Mouse (Mus musculus): ENCODE measurements around the gene Ggact. TPM values are rescaled to one million over a fixed set of nuclear protein-coding genes. Genes with fewer than 3 reads are reported as not detected.

The Ggact gene
- polyA plus RNA-seq, 1 experiment = 137 TPM

- peak overlapping the region; percentile 40 for H3K4me3 ChIP-seq (replicated peaks; ENCODE audit: insufficient read depth, low read depth, low read length)
- no peaks in the 10 kb centered on the region for H3K27me3 ChIP-seq (ENCODE audit: control insufficient read depth, insufficient read depth, low read length)
Observed at GRCm38 (mm10) chr14:122876723-122877122, 36.8 kb downstream of the Ggact start.

GRCm38 (mm10) chr14:122876163-122876562 is 37.4 kb downstream of the Ggact start:
- Histone ChIP-seq H3K27me3 (ENCODE audit: control insufficient read depth, insufficient read depth, low read length) (no peaks in the 10 kb centered on the region), H3K4me3 (replicated peaks; ENCODE audit: insufficient read depth, low read depth, low read length) (peak overlapping the region; percentile 11), H3K27ac (ENCODE audit: insufficient read depth, low read length) (no peak overlapping the region; the same call in 1 of the 2 replicates), H3K4me1 (ENCODE audit: control insufficient read depth, insufficient read depth, low read length) (peaks cover 34% of the 10 kb centered on the region)
- 2% methylated on average over 6 of the region's 6 CpGs for WGBS
- TF ChIP-seq POLR2A (IDR thresholded peaks at IDR 0.05; ENCODE audit: borderline replicate concordance, insufficient read depth, low read length) = no peak
- peak; percentile 99 for TF ChIP-seq CTCF (IDR thresholded peaks at IDR 0.05; ENCODE audit: borderline replicate concordance, insufficient read depth, low read depth, low read length)
- peak; percentile 92 to 93 for DNase-seq

More at GRCm38 (mm10) chr14:122876723-122877122, 36.8 kb downstream of the Ggact start:
- Histone ChIP-seq H3K27ac (ENCODE audit: insufficient read depth, low read length) (peak overlapping the region; percentile 88), H3K4me1 (ENCODE audit: control insufficient read depth, insufficient read depth, low read length) (peaks cover 38% of the 10 kb centered on the region)
- DNase-seq = peak; percentile 57 to 63
- 17% methylated on average over 7 of the region's 7 CpGs for WGBS
- TF ChIP-seq CTCF (IDR thresholded peaks at IDR 0.05; ENCODE audit: borderline replicate concordance, insufficient read depth, low read depth, low read length) = no peak
- TF ChIP-seq POLR2A (IDR thresholded peaks at IDR 0.05; ENCODE audit: borderline replicate concordance, insufficient read depth, low read length) = no peak

GRCm38 (mm10) chr14:122875636-122876035 is 37.9 kb downstream of the Ggact start:
- Histone ChIP-seq H3K27ac (ENCODE audit: insufficient read depth, low read length) (peak overlapping the region; percentile 88), H3K4me1 (ENCODE audit: control insufficient read depth, insufficient read depth, low read length) (peaks cover 34% of the 10 kb centered on the region), H3K4me3 (replicated peaks; ENCODE audit: insufficient read depth, low read depth, low read length) (no peak overlapping the region), H3K27me3 (ENCODE audit: control insufficient read depth, insufficient read depth, low read length) (no peaks in the 10 kb centered on the region)
- TF ChIP-seq CTCF (IDR thresholded peaks at IDR 0.05; ENCODE audit: borderline replicate concordance, insufficient read depth, low read depth, low read length) (no peak), POLR2A (IDR thresholded peaks at IDR 0.05; ENCODE audit: borderline replicate concordance, insufficient read depth, low read length) (no peak)
- 13% methylated on average over 6 of the region's 6 CpGs for WGBS
- DNase-seq = peak; percentile 45 to 64

GRCm38 (mm10) chr14:122875056-122875455 is 38.5 kb downstream of the Ggact start:
- H3K27ac ChIP-seq (ENCODE audit: insufficient read depth, low read length) = peak overlapping the region; percentile 88
- TF ChIP-seq POLR2A (IDR thresholded peaks at IDR 0.05; ENCODE audit: borderline replicate concordance, insufficient read depth, low read length) (no peak), CTCF (IDR thresholded peaks at IDR 0.05; ENCODE audit: borderline replicate concordance, insufficient read depth, low read depth, low read length) (no peak)
- 26% methylated on average over 8 of the region's 8 CpGs for WGBS
- H3K27me3 ChIP-seq (ENCODE audit: control insufficient read depth, insufficient read depth, low read length) = no peaks in the 10 kb centered on the region
- H3K4me1 ChIP-seq (ENCODE audit: control insufficient read depth, insufficient read depth, low read length) = peaks cover 29% of the 10 kb centered on the region; the same call in 1 of the 2 replicates
- H3K4me3 ChIP-seq (replicated peaks; ENCODE audit: insufficient read depth, low read depth, low read length) = no peak overlapping the region
- DNase-seq = peak; percentile 59 to 60

GRCm38 (mm10) chr14:122872612-122873011 is 40.9 kb downstream of the Ggact start:
- no peak for TF ChIP-seq POLR2A (IDR thresholded peaks at IDR 0.05; ENCODE audit: borderline replicate concordance, insufficient read depth, low read length)
- TF ChIP-seq CTCF (IDR thresholded peaks at IDR 0.05; ENCODE audit: borderline replicate concordance, insufficient read depth, low read depth, low read length) = no peak
- no peaks in the 10 kb centered on the region for H3K27me3 ChIP-seq (ENCODE audit: control insufficient read depth, insufficient read depth, low read length)
- no peak overlapping the region for H3K4me3 ChIP-seq (replicated peaks; ENCODE audit: insufficient read depth, low read depth, low read length)
- peaks cover 23% of the 10 kb centered on the region; the same call in 1 of the 2 replicates for H3K4me1 ChIP-seq (ENCODE audit: control insufficient read depth, insufficient read depth, low read length)
- no peak for DNase-seq
- no peak overlapping the region for H3K27ac ChIP-seq (ENCODE audit: insufficient read depth, low read length)
- WGBS = 81% methylated on average over 6 of the region's 6 CpGs

- Histone ChIP-seq H3K27ac (ENCODE audit: insufficient read depth, low read length) (no peak overlapping the region), H3K4me1 (ENCODE audit: control insufficient read depth, insufficient read depth, low read length) (peaks cover 23% of the 10 kb centered on the region; the same call in 1 of the 2 replicates), H3K27me3 (ENCODE audit: control insufficient read depth, insufficient read depth, low read length) (no peaks in the 10 kb centered on the region), H3K4me3 (replicated peaks; ENCODE audit: insufficient read depth, low read depth, low read length) (no peak overlapping the region)
- WGBS = 77% methylated on average over 4 of the region's 4 CpGs
- TF ChIP-seq CTCF (IDR thresholded peaks at IDR 0.05; ENCODE audit: borderline replicate concordance, insufficient read depth, low read depth, low read length) = no peak
- TF ChIP-seq POLR2A (IDR thresholded peaks at IDR 0.05; ENCODE audit: borderline replicate concordance, insufficient read depth, low read length) = no peak
- no peak for DNase-seq
Observed at GRCm38 (mm10) chr14:122871841-122872580, 41.5 kb downstream of the Ggact start.

- H3K27ac ChIP-seq (ENCODE audit: insufficient read depth, low read length) = no peak overlapping the region
- H3K27me3 ChIP-seq (ENCODE audit: control insufficient read depth, insufficient read depth, low read length) = no peaks in the 10 kb centered on the region
- peak in 1 of 2 experiments; percentile 53 for DNase-seq
- H3K4me1 ChIP-seq (ENCODE audit: control insufficient read depth, insufficient read depth, low read length) = peaks cover 7% of the 10 kb centered on the region; the same call in 1 of the 2 replicates
- WGBS = 56% methylated on average over 6 of the region's 6 CpGs
- no peak overlapping the region for H3K4me3 ChIP-seq (replicated peaks; ENCODE audit: insufficient read depth, low read depth, low read length)
- TF ChIP-seq POLR2A (IDR thresholded peaks at IDR 0.05; ENCODE audit: borderline replicate concordance, insufficient read depth, low read length) = no peak
- TF ChIP-seq CTCF (IDR thresholded peaks at IDR 0.05; ENCODE audit: borderline replicate concordance, insufficient read depth, low read depth, low read length) = no peak
Observed at GRCm38 (mm10) chr14:122869831-122870230, 43.7 kb downstream of the Ggact start.

Measured in cerebellum, adult 2 months (tissue).